Mouse (Mus musculus): ENCODE results near the gene Hspa2. TPM values are rescaled to one million over a fixed set of nuclear protein-coding genes. Genes with fewer than 3 reads are reported as not detected.

Hspa2 gene
- polyA plus RNA-seq, 1 experiment = 758 TPM

DNA sequence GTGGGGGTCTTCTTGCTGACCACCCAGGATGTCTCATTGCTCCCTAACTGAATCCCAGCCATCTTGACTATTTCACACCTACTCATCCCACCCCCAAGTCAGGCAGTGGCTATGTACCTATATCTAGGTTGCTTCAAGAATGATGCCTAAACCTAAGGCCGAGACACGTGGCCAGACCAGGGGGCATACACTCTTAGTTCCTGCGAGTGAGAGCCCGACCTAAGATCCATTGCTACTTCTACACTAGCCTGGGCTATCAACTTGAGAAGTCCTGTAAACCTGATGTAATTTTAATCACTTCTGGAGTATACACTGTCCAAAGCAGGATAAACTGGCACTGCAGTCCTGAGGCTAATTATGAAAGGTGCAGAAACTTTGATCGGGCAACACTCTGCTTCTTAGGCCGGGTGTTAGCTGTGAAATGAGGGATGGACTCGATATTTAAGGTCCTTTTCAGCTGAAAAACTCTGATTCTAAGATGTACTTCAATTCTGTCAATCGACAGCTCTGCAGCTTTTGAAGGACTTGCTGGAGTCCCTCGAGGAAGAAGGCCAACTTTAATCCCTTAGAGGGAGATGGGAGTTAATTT lies 35.7 kb upstream of the Hspa2 start:
- H3K4me1 ChIP-seq (ENCODE audit: control insufficient read depth, insufficient read depth, low read length) = peaks cover 11% of the 10 kb centered on the region
- peak overlapping the region; percentile 89; the same call in 1 of the 2 replicates for H3K4me3 ChIP-seq (ENCODE audit: control insufficient read depth, low read depth, low read length)
- H3K27ac ChIP-seq (ENCODE audit: control insufficient read depth, insufficient read depth, low read depth, low read length) = peak overlapping the region; percentile 89
- no peaks in the 10 kb centered on the region for H3K27me3 ChIP-seq (ENCODE audit: control insufficient read depth, insufficient read depth, low read length)
- H3K36me3 ChIP-seq (ENCODE audit: control insufficient read depth, insufficient read depth, low read length) = no peaks in the 10 kb centered on the region; the same call in 1 of the 2 replicates
- no peak for TF ChIP-seq CTCF (IDR thresholded peaks at IDR 0.05; ENCODE audit: control insufficient read depth, insufficient read depth, insufficient replicate concordance, low read depth, low read length)
- no peak for TF ChIP-seq POLR2A (IDR thresholded peaks at IDR 0.05; ENCODE audit: control insufficient read depth, low read depth, low read length)

DNA sequence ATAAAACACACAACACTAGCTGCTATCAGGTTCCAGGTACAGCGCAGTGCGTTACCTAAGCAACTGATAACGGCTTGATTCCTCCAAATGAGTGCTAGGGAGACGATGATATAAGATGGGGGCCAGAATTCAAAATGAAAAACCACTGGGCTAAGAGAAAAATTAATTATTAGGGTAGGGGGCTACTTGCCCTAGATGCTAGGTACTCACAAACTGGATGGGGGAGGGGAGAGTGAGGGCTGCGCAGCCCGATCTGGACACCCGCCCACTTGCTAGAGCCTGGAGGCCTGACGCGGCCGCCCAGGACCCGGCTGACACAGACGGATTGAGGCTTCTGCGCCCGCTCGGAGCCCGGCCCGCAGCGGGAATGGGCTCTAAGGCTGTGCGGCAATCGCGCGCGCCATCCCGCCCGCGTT lies 35.2 kb upstream of the Hspa2 start:
- Histone ChIP-seq H3K27me3 (ENCODE audit: control insufficient read depth, insufficient read depth, low read length) (no peaks in the 10 kb centered on the region), H3K36me3 (ENCODE audit: control insufficient read depth, insufficient read depth, low read length) (no peaks in the 10 kb centered on the region; the same call in 1 of the 2 replicates), H3K27ac (ENCODE audit: control insufficient read depth, insufficient read depth, low read depth, low read length) (peak overlapping the region; percentile 89), H3K4me3 (ENCODE audit: control insufficient read depth, low read depth, low read length) (peak overlapping the region; percentile 89), H3K4me1 (ENCODE audit: control insufficient read depth, insufficient read depth, low read length) (peaks cover 11% of the 10 kb centered on the region)
- no peak for TF ChIP-seq POLR2A (IDR thresholded peaks at IDR 0.05; ENCODE audit: control insufficient read depth, low read depth, low read length)
- no peak for TF ChIP-seq CTCF (IDR thresholded peaks at IDR 0.05; ENCODE audit: control insufficient read depth, insufficient read depth, insufficient replicate concordance, low read depth, low read length)

DNA sequence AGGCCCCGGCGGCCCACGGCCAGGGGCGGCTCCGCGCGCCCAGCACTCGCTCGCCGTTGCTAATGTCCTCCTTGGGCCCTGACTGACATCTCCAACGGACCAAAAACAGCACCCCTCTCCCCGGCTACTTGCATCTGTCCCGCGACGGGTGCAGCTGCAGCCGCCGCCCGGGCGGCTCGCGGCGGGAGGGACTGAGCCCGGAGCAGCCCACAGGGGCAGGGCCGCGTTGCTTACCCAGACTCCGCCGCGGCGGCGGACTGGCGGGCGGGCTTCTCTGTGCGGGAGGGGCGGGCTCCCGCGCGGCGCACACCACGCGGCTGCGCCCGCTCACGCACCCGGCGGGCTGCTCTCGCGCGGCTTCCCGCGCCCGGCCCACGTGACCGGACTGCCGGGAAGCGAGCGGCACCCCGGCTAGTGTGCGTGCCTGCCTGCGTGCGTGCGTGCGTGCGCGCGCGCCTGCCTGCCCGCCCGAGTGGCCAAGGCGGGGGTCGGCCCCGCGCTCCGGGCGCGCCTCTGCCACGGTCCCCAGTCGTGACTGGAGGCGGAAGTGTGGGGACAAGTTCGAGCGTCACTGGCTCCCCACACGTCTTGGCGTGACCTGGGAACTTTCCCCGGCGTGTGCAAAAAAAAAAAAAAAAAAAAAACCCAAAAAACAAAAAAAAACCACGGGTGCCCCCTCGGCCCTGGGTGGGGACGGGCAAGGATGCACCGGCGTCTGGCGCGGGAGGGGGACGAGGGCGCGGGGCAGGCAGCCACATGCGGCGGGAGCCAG lies 34.6 kb upstream of the Hspa2 start, which contains the start of gene Zbtb25:
TSS of gene Zbtb25 (minus strand) at position 397 of the 772 bp plus-strand sequence.
- peak within 1 kb of the TSS; percentile 89 for H3K27ac ChIP-seq (ENCODE audit: control insufficient read depth, insufficient read depth, low read depth, low read length)
- TF ChIP-seq CTCF (IDR thresholded peaks at IDR 0.05; ENCODE audit: control insufficient read depth, insufficient read depth, insufficient replicate concordance, low read depth, low read length) (no peak), POLR2A (IDR thresholded peaks at IDR 0.05; ENCODE audit: control insufficient read depth, low read depth, low read length) (peak; percentile 47)
- H3K27me3 ChIP-seq (ENCODE audit: control insufficient read depth, insufficient read depth, low read length) = no peaks in the 10 kb centered on the region
- peak within 1 kb of the TSS; percentile 89 for H3K4me3 ChIP-seq (ENCODE audit: control insufficient read depth, low read depth, low read length)
- H3K36me3 ChIP-seq (ENCODE audit: control insufficient read depth, insufficient read depth, low read length) = no peaks in the 10 kb centered on the region; the same call in 1 of the 2 replicates
- H3K4me1 ChIP-seq (ENCODE audit: control insufficient read depth, insufficient read depth, low read length) = peaks cover 11% of the 10 kb centered on the region

DNA sequence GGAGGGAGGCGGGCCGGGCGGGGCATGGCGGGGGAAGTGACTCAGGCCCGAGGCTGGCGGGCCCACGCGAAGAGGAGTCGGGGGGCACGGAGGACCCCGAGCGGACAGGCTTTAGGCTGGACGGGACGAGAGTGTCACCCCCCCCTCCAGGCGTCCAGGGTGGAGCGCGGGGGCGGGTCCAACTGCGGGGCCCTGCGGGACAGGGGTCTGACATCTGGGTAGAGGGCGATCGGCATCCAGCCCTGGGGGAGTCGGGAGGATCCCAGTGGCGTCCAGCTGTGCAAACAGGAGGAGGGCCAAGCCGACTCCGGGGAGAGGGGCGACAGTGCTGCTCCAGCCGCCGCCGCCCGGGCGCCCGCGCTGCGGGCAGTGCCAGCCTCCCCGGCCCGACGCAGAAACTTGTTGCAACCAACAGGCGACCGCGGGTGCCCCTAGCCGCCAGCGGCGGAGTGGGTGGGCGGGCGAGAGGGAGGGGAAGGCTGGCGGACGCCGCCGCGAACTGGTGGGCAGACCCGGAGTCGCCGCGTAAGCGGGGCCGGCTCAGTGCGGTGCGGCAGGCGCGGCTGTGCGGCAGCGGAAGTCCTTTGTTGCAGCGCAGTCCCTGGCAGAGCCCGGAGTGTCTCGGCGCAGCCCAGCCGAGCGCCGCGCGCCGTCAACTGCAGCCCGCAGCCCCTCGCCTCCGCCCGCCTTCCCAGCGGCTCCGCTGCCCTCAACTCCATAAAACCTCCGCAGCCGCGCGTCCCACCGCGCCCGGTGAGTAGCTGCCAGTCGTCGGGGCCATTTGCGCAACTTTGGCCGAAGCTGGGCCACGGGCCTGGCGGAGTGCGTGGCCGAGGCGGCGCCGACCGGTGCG lies 33.8 kb upstream of the Hspa2 start, which contains the start of gene Zbtb1:
TSS of gene Zbtb1 (plus strand) at position 289 of the 853 bp plus-strand sequence.
- H3K27ac ChIP-seq (ENCODE audit: control insufficient read depth, insufficient read depth, low read depth, low read length) = peak within 1 kb of the TSS; percentile 89

DNA sequence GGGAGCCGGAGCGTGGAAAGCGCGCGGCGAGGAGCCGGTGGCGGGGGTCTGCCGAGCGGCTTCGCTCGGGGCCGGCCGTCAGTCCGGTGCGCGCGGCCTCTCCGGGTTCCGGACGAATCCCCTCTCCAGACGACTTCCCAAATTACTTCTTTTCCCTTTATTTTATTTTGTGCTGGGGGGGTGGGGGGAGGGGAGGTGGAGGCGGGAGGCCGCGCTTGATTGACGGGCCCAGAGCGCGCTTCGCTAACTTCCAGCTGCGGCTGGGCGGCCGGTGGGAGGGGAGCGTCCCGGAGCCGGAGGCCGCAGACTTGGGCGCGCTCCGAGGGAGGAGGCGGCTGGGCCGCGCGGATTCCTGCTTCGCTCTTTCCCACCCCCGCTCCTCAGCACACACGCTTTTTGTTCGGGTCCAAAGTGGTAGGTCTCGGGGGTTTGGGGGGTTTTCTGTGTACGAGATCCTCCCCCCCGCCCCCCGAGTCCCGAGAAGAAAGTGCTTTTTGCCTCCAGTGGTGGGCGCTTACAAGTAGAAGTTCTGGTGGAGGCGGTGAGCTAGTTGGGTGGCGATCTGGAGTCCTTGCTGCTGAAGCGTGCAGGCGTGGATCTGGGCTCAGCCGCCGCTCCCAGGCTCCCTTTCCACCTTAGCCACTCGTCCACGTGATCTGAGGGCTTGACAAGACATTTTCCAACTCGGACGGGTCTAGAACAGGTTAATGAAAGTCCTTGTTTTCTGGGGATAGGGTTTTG lies 33.0 kb upstream of the Hspa2 start:
- Histone ChIP-seq H3K4me1 (ENCODE audit: control insufficient read depth, insufficient read depth, low read length) (peaks cover 11% of the 10 kb centered on the region), H3K27me3 (ENCODE audit: control insufficient read depth, insufficient read depth, low read length) (no peaks in the 10 kb centered on the region), H3K36me3 (ENCODE audit: control insufficient read depth, insufficient read depth, low read length) (no peaks in the 10 kb centered on the region; the same call in 1 of the 2 replicates), H3K4me3 (ENCODE audit: control insufficient read depth, low read depth, low read length) (peak overlapping the region; percentile 89), H3K27ac (ENCODE audit: control insufficient read depth, insufficient read depth, low read depth, low read length) (peak overlapping the region; percentile 86)
- TF ChIP-seq CTCF (IDR thresholded peaks at IDR 0.05; ENCODE audit: control insufficient read depth, insufficient read depth, insufficient replicate concordance, low read depth, low read length) = no peak
- TF ChIP-seq POLR2A (IDR thresholded peaks at IDR 0.05; ENCODE audit: control insufficient read depth, low read depth, low read length) = peak; percentile 51; the same call in 1 of the 2 replicates

More for the DNA sequence above, 33.8 kb upstream of the Hspa2 start, which contains the start of gene Zbtb1:
- Histone ChIP-seq H3K36me3 (ENCODE audit: control insufficient read depth, insufficient read depth, low read length) (no peaks in the 10 kb centered on the region; the same call in 1 of the 2 replicates), H3K4me3 (ENCODE audit: control insufficient read depth, low read depth, low read length) (peak within 1 kb of the TSS; percentile 89), H3K27me3 (ENCODE audit: control insufficient read depth, insufficient read depth, low read length) (no peaks in the 10 kb centered on the region), H3K4me1 (ENCODE audit: control insufficient read depth, insufficient read depth, low read length) (peaks cover 11% of the 10 kb centered on the region)
- TF ChIP-seq POLR2A (IDR thresholded peaks at IDR 0.05; ENCODE audit: control insufficient read depth, low read depth, low read length) (no peak; the same call in 1 of the 2 replicates), CTCF (IDR thresholded peaks at IDR 0.05; ENCODE audit: control insufficient read depth, insufficient read depth, insufficient replicate concordance, low read depth, low read length) (no peak)

DNA sequence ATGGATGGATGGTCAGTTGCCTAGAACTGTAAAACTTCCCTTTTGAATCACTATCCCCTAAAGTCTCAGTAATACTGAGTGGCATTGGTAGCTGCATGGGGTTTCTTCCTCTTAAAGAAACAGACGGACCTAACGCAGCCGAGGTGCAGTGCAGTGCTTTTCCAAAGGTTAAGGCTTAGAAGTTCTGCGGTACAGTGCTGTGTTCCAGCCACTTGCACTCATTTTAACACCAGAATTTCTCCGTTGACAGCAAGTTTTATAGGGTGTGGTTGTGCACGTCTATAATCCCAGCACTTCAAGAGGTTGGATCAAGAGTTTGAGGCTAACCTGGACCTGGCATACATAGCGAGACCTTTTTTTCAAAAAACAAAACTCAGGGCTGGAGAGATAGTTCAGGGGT lies 31.9 kb upstream of the Hspa2 start:
- no peak overlapping the region for H3K27ac ChIP-seq (ENCODE audit: control insufficient read depth, insufficient read depth, low read depth, low read length)
- no peak overlapping the region for H3K4me3 ChIP-seq (ENCODE audit: control insufficient read depth, low read depth, low read length)
- H3K36me3 ChIP-seq (ENCODE audit: control insufficient read depth, insufficient read depth, low read length) = no peaks in the 10 kb centered on the region; the same call in 1 of the 2 replicates
- H3K4me1 ChIP-seq (ENCODE audit: control insufficient read depth, insufficient read depth, low read length) = peaks cover 11% of the 10 kb centered on the region
- H3K27me3 ChIP-seq (ENCODE audit: control insufficient read depth, insufficient read depth, low read length) = no peaks in the 10 kb centered on the region
- TF ChIP-seq CTCF (IDR thresholded peaks at IDR 0.05; ENCODE audit: control insufficient read depth, insufficient read depth, insufficient replicate concordance, low read depth, low read length) (no peak), POLR2A (IDR thresholded peaks at IDR 0.05; ENCODE audit: control insufficient read depth, low read depth, low read length) (no peak)

Measured in testis, adult 2 months (tissue).